Mouse (Mus musculus): Measurements from ENCODE around the gene 1700015G11Rik. TPM values are rescaled to one million over a fixed set of nuclear protein-coding genes. Genes with fewer than 3 reads are reported as not detected.
A peak's percentile ranks its signal among the peaks of the same experiment; 100 is the strongest.

1700015G11Rik gene
- total and polyA plus RNA-seq, 3 experiments = not detected

DNA sequence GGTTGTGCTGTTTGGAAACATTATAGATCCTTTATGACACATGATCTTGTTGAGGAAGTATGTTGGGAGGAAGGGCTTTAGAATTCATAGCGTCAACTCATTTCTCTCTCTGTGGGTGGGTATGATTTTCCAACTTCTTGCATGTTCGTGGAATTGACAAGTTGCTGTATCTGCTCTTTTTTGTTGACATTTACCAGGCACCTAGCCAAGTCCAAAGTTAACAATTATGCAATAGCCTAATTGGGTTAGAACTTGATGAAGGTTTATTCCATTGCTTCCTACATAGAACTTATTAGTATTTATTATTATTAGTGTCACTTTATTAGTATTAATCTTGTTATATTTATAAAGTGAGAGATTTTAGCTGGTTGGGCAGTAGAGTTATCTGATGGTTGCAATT is 40.3 kb upstream of the 1700015G11Rik start:
- TF ChIP-seq CTCF (conservative IDR thresholded peaks at IDR 0.05 in 1 of 2, IDR thresholded peaks at IDR 0.05 in 1 of 2; ENCODE audit: low read depth in 2 of 2, low read length in 2 of 2) = no peak
- no peak for TF ChIP-seq PAX5 (IDR thresholded peaks at IDR 0.05; ENCODE audit: low read length)
- TF ChIP-seq ZNF384 (IDR thresholded peaks at IDR 0.05; ENCODE audit: low read depth, low read length) = no peak
- no peak for TF ChIP-seq JUND (conservative IDR thresholded peaks at IDR 0.05; ENCODE audit: low read depth, low read length)
- H3K79me2 ChIP-seq (replicated peaks; ENCODE audit: control insufficient read depth, extremely low read depth, insufficient read depth, poor library complexity, severe bottlenecking) = no peaks in the 10 kb centered on the region
- no peak overlapping the region for H3K9ac ChIP-seq (ENCODE audit: insufficient read depth, low read depth)
- no peaks in the 10 kb centered on the region for H3K36me3 ChIP-seq (replicated peaks in 1 of 2; ENCODE audit: control insufficient read depth in 1 of 2, insufficient read depth in 1 of 2, low read length in 1 of 2)
- no peaks in the 10 kb centered on the region for H3K4me1 ChIP-seq (ENCODE audit: control insufficient read depth in 1 of 2, insufficient read depth in 2 of 2)
- dilution Hi-C loops (cut with MboI; ENCODE audit: extremely low pct_ligation_motif_present, extremely low pct_unique_long_range_greater_than_20kb, low sequenced_read_pairs) (no loop called here), in situ Hi-C loops (cut with MboI; ENCODE audit: low pct_ligation_motif_present, low pct_unique_long_range_greater_than_20kb, low sequenced_read_pairs) (no loop called here)
- no peak for DNase-seq (ENCODE audit: extremely low read depth)
- no peaks in the 10 kb centered on the region for H3K27me3 ChIP-seq (replicated peaks)
- no peak overlapping the region for H3K4me3 ChIP-seq (replicated peaks in 1 of 3; ENCODE audit: low read depth in 2 of 3, low read length in 2 of 3, poor library complexity in 1 of 3)
- H3K27ac ChIP-seq (ENCODE audit: insufficient read depth, low read depth) = no peak overlapping the region
- H3K4me2 ChIP-seq (ENCODE audit: insufficient read depth, low read depth, poor library complexity, severe bottlenecking) = no peak overlapping the region
- H3K9me3 ChIP-seq (replicated peaks; ENCODE audit: low read length) = peaks cover 2% of the 10 kb centered on the region

DNA sequence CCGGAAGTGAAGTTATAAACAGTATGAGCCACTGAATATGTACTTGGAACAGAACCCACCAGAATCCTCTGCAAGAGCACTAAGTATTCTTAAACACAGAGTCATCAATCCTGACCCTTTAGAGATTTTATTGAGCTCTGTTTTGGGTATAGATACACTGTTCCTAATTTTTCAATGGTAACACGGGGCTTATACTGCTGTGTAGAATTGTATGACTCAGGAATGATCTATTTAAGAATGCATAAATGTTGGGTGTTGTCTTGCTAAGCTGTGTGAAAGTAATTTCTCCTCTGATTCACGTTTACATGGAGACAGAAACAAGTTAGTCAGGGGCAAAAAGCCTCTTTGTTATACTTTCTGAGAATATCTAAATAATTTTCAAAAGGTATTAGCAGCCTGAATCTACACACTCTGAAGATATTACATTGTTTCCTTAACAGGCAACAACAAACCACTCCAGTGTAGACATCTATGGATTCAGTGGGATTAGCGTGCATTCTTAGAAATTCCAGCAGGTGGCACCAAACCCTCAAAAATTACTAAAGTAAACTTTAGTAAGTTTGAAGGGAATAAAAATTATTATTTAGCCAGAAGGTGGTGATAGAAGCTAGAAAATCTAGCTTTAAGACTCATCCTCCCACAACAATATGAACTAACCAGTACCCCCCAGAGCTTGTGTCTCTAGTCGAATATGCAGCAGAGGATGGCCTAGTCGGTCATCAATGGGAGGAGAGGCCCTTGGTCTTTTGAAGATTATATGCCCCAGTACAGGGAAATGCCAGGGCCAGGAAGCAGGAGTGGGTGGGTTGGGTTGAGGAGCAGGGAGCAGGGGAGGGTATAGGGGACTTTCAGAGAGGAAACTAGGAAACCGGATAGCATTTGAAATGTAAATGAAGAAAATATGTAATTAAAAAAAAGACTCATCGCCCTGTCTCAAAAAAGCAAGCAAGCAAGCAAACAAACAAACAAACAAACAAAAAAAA is 22.4 kb upstream of the 1700015G11Rik start:
- Histone ChIP-seq H3K4me2 (ENCODE audit: insufficient read depth, low read depth, poor library complexity, severe bottlenecking) (no peak overlapping the region), H3K9ac (ENCODE audit: insufficient read depth, low read depth) (no peak overlapping the region), H3K27me3 (replicated peaks) (no peaks in the 10 kb centered on the region), H3K27ac (ENCODE audit: insufficient read depth, low read depth) (no peak overlapping the region), H3K4me1 (ENCODE audit: control insufficient read depth in 1 of 2, insufficient read depth in 2 of 2) (no peaks in the 10 kb centered on the region), H3K79me2 (replicated peaks; ENCODE audit: control insufficient read depth, extremely low read depth, insufficient read depth, poor library complexity, severe bottlenecking) (no peaks in the 10 kb centered on the region), H3K4me3 (replicated peaks in 1 of 3; ENCODE audit: low read depth in 2 of 3, low read length in 2 of 3, poor library complexity in 1 of 3) (no peak overlapping the region), H3K36me3 (replicated peaks in 1 of 2; ENCODE audit: control insufficient read depth in 1 of 2, insufficient read depth in 1 of 2, low read length in 1 of 2) (no peaks in the 10 kb centered on the region), H3K9me3 (replicated peaks; ENCODE audit: low read length) (no peaks in the 10 kb centered on the region)
- peak; percentile 3 for DNase-seq (ENCODE audit: extremely low read depth)
- dilution Hi-C loops (cut with MboI; ENCODE audit: extremely low pct_ligation_motif_present, extremely low pct_unique_long_range_greater_than_20kb, low sequenced_read_pairs) = no loop called here
- TF ChIP-seq ZMIZ1 (IDR thresholded peaks at IDR 0.05; ENCODE audit: low read depth, low read length) (no peak), RAD21 (IDR thresholded peaks at IDR 0.05; ENCODE audit: low read depth, low read length) (peak; percentile 60), ZNF384 (IDR thresholded peaks at IDR 0.05; ENCODE audit: low read depth, low read length) (no peak), POLR2AphosphoS2 (IDR thresholded peaks at IDR 0.05; ENCODE audit: low read depth, low read length) (no peak), UBTF (IDR thresholded peaks at IDR 0.05; ENCODE audit: low read depth, low read length) (no peak), CHD2 (IDR thresholded peaks at IDR 0.05; ENCODE audit: low read length) (no peak), EP300 (IDR thresholded peaks at IDR 0.05; ENCODE audit: low read length) (no peak), CTCF (conservative IDR thresholded peaks at IDR 0.05 in 1 of 2, IDR thresholded peaks at IDR 0.05 in 1 of 2; ENCODE audit: low read depth in 2 of 2, low read length in 2 of 2) (peak in 1 of 2 experiments; percentile 57; a peak in 2 of 4 replicates), RCOR1 (conservative IDR thresholded peaks at IDR 0.05; ENCODE audit: low read depth, low read length) (no peak), NELFE (IDR thresholded peaks at IDR 0.05; ENCODE audit: low read depth, low read length) (no peak), SMC3 (IDR thresholded peaks at IDR 0.05; ENCODE audit: low read depth, low read length) (0 out of 2 replicates have a peak, but pooled peaks have one; percentile 21), ZC3H11A (IDR thresholded peaks at IDR 0.05; ENCODE audit: low read depth, low read length) (no peak), MYC (IDR thresholded peaks at IDR 0.05; ENCODE audit: low read depth, low read length) (no peak), GABPA (IDR thresholded peaks at IDR 0.05; ENCODE audit: insufficient replicate concordance, low read depth, low read length) (no peak), MAX (IDR thresholded peaks at IDR 0.05; ENCODE audit: low read length) (no peak), JUND (conservative IDR thresholded peaks at IDR 0.05; ENCODE audit: low read depth, low read length) (no peak), PAX5 (IDR thresholded peaks at IDR 0.05; ENCODE audit: low read length) (no peak)
- in situ Hi-C loops (cut with MboI; ENCODE audit: low pct_ligation_motif_present, low pct_unique_long_range_greater_than_20kb, low sequenced_read_pairs) = no loop called here
